ENCODE assay signal across 10 mouse cellular contexts in the genomic region with DNA sequence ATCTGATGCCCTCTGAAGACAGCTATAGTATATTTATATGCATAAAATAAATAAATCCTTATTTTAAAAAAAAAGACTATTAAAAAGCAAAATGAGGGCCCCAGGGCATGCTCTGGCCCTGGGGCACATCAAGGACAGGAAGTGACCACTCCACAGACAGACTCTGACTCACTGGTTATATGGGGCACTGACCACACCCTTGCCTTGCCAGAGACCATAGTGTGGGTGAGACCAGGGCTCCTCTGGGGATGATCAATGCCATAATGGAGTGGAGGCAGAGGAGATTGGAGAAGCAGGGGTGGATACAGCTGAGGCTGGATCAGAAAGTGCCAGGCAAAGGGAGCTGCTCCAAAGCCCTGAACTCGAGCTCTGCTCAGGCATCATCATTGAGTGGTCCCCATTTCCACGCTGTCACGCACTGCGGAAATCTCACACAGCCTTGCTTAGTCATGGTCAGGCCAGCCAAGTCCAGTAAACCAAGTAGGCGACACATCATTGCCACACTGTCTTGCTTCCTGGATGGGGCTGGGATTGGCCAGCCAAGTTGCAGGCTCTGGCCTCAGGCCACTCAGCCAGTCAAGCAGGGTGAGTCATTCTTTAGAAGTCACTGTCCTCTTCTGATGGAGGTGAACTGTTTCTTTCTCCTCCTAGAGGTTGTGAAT. TPM values are rescaled to one million over a fixed set of nuclear protein-coding genes. Genes with fewer than 3 reads are reported as not detected.
DNase-seq lines count a peak whose midpoint lies in the region; ATAC-seq and TF ChIP-seq lines count a peak whose summit lies in the region.
"Had no signal": no experiment of that assay in that cellular context is flagged by ENCODE, and none has a peak within 500 bp of the region (broad histone marks: within the 10 kb centered on the region; RNA-seq: fewer than 3 reads in every experiment).

No protein-coding gene starts in this region.

- H3K4me1 ChIP-seq in intestine, embryonic 15.5 days (replicated peaks): no peaks in the 10 kb centered on the region
- no peaks in the 10 kb centered on the region for H3K4me1 ChIP-seq in intestine, embryonic 16.5 days (ENCODE audit: control insufficient read depth, insufficient read depth, low read length)
- no peaks in the 10 kb centered on the region for H3K4me1 ChIP-seq in heart, postnatal 0 days (ENCODE audit: control insufficient read depth, insufficient read depth)
- H3K4me1 ChIP-seq: limb, embryonic 13.5 days had no signal

- intact Hi-C loops in left cerebral cortex, adult 2 months (cut with DNase I): no loop called here

- no peak overlapping the region for H3K27ac ChIP-seq in intestine, embryonic 15.5 days
- H3K27ac ChIP-seq in intestine, embryonic 16.5 days (ENCODE audit: low read length): no peak overlapping the region
- H3K27ac ChIP-seq in heart, postnatal 0 days (ENCODE audit: low read depth): no peak overlapping the region
- H3K27ac ChIP-seq in left cerebral cortex, adult 2 months: no peak overlapping the region
- H3K27ac ChIP-seq: limb, embryonic 13.5 days had no signal

- H3K9ac ChIP-seq in intestine, embryonic 15.5 days: no peak overlapping the region
- no peak overlapping the region for H3K9ac ChIP-seq in intestine, embryonic 16.5 days (ENCODE audit: low read depth, low read length)
- H3K9ac ChIP-seq in heart, postnatal 0 days (replicated peaks; ENCODE audit: low read depth, low read length): no peak overlapping the region
- H3K9ac ChIP-seq: limb, embryonic 13.5 days had no signal

- H3K36me3 ChIP-seq in intestine, embryonic 15.5 days: no peaks in the 10 kb centered on the region
- no peaks in the 10 kb centered on the region for H3K36me3 ChIP-seq in intestine, embryonic 16.5 days (ENCODE audit: control insufficient read depth, insufficient read depth, low read length)
- H3K36me3 ChIP-seq in heart, postnatal 0 days (replicated peaks; ENCODE audit: control insufficient read depth, insufficient read depth, low read length): no peaks in the 10 kb centered on the region
- H3K36me3 ChIP-seq: limb, embryonic 13.5 days had no signal

- no peak for TF ChIP-seq EP300 in heart, postnatal 0 days (IDR thresholded peaks at IDR 0.05; ENCODE audit: low read depth)

- H3K9me3 ChIP-seq in intestine, embryonic 15.5 days: no peaks in the 10 kb centered on the region
- no peaks in the 10 kb centered on the region for H3K9me3 ChIP-seq in intestine, embryonic 16.5 days (ENCODE audit: control insufficient read depth, low read length)
- no peaks in the 10 kb centered on the region for H3K9me3 ChIP-seq in heart, postnatal 0 days (replicated peaks; ENCODE audit: control insufficient read depth, low read length)
- H3K9me3 ChIP-seq: limb, embryonic 13.5 days had no signal

- no peaks in the 10 kb centered on the region for H3K27me3 ChIP-seq in intestine, embryonic 15.5 days (replicated peaks)
- H3K27me3 ChIP-seq in intestine, embryonic 16.5 days (replicated peaks; ENCODE audit: control insufficient read depth, insufficient read depth, low read length): no peaks in the 10 kb centered on the region
- no peaks in the 10 kb centered on the region for H3K27me3 ChIP-seq in heart, postnatal 0 days (ENCODE audit: control insufficient read depth, insufficient read depth, low read length)
- H3K27me3 ChIP-seq: limb, embryonic 13.5 days had no signal

- H3K4me2 ChIP-seq in intestine, embryonic 15.5 days (replicated peaks): no peak overlapping the region
- H3K4me2 ChIP-seq in intestine, embryonic 16.5 days (ENCODE audit: low read depth, low read length): no peak overlapping the region
- no peak overlapping the region for H3K4me2 ChIP-seq in heart, postnatal 0 days (ENCODE audit: low read depth, low read length)
- H3K4me2 ChIP-seq: limb, embryonic 13.5 days had no signal

- WGBS in intestine, embryonic 15.5 days: 87% methylated on average over 5 of the region's 5 CpGs
- WGBS in intestine, embryonic 16.5 days: 86% methylated on average over 5 of the region's 5 CpGs
- 81% methylated on average over 5 of the region's 5 CpGs for WGBS in heart, postnatal 0 days

- DNase-seq in adrenal gland, adult 8-10 months: peak; percentile 91
- peak; percentile 5 for DNase-seq in heart, postnatal 0 days (ENCODE audit: low spot score)
- no peak for DNase-seq in thymus, postnatal 36 days
- no peak for DNase-seq in left cerebral cortex, adult 2 months (ENCODE audit: extremely low spot score in 1 of 2, low spot score in 2 of 2)

- no peak overlapping the region for H3K4me3 ChIP-seq in intestine, embryonic 15.5 days (replicated peaks)
- H3K4me3 ChIP-seq in intestine, embryonic 16.5 days (ENCODE audit: low read length): no peak overlapping the region
- H3K4me3 ChIP-seq in heart, postnatal 0 days (ENCODE audit: low read depth, low read length): no peak overlapping the region
- H3K4me3 ChIP-seq in left cerebral cortex, adult 2 months: no peak overlapping the region
- H3K4me3 ChIP-seq: erythroblast, embryonic 14.5 days; limb, embryonic 13.5 days had no signal

- TF ChIP-seq CTCF in heart, postnatal 0 days (IDR thresholded peaks at IDR 0.05; ENCODE audit: low read depth): no peak
- no peak for TF ChIP-seq CTCF in left cerebral cortex, adult 2 months (IDR thresholded peaks at IDR 0.05)

- ATAC-seq in intestine, embryonic 15.5 days: peak; percentile 38
- ATAC-seq in intestine, embryonic 16.5 days: no peak
- no peak for ATAC-seq in heart, postnatal 0 days (ENCODE audit: insufficient read depth, low read depth)
- peak; percentile 47; the same call in 1 of the 2 replicates for ATAC-seq in monocyte, adult 5-6 weeks (replicated peaks; ENCODE audit: insufficient number of reproducible peaks, low FRiP score, low TSS enrichment, poor library complexity, severe bottlenecking)
- no peak for ATAC-seq in inflammation-experienced regulatory T-cells, adult 6 months

RNA-seq across cellular contexts. Expression of a gene that starts 35.5 kb away (rescaled TPM):
- 42.5 and 43.3 TPM in 2 replicates for polyA plus RNA-seq in intestine, embryonic 15.5 days (2015; fragmentation: Nextera tagmentation; extraction: Ambion mirVana)
- polyA plus RNA-seq in intestine, embryonic 16.5 days (2015; fragmentation: Nextera tagmentation; extraction: Ambion mirVana): 46.1 and 48.4 TPM in 2 replicates
- total RNA-seq in adrenal gland, adult 8-10 months (2022): 10 to 100 TPM; 44.1 to 48.7 (median 46.3) TPM
- total RNA-seq in heart, postnatal 0 days (2014; rRNA removed; ENCODE audit: low replicate concordance): 32.5 and 46.1 TPM in 2 replicates
- 37.1 and 41.8 TPM in 2 replicates for polyA plus RNA-seq in heart, postnatal 0 days (2015; fragmentation: Nextera tagmentation; extraction: Ambion mirVana)
- total RNA-seq in monocyte, adult 5-6 weeks (2017): 11.2 to 19.1 TPM (median 15.5 TPM) in 3 replicates
- 10 to 100 TPM; 28.2 to 45.1 (median 37.2) TPM for polyA plus RNA-seq in inflammation-experienced regulatory T-cells, adult 6 months (2017; shearing (Covaris generic))
- 10 to 100 TPM; 30.4 to 30.7 TPM for total RNA-seq in left cerebral cortex, adult 2 months (2021)

RNA-seq across cellular contexts. Expression of a gene that starts 41.0 kb away (rescaled TPM):
- 247 and 259 TPM in 2 replicates for polyA plus RNA-seq in intestine, embryonic 15.5 days (2015; fragmentation: Nextera tagmentation; extraction: Ambion mirVana)
- 189 and 217 TPM in 2 replicates for polyA plus RNA-seq in intestine, embryonic 16.5 days (2015; fragmentation: Nextera tagmentation; extraction: Ambion mirVana)
- total RNA-seq in adrenal gland, adult 8-10 months (2022): 10 to 100 TPM; 58.8 to 71.5 (median 65.4) TPM
- 142 and 167 TPM in 2 replicates for total RNA-seq in heart, postnatal 0 days (2014; rRNA removed; ENCODE audit: low replicate concordance)
- polyA plus RNA-seq in heart, postnatal 0 days (2015; fragmentation: Nextera tagmentation; extraction: Ambion mirVana): 74.8 and 82.4 TPM in 2 replicates
- total RNA-seq in monocyte, adult 5-6 weeks (2017): 228 to 330 TPM (median 247 TPM) in 3 replicates
- polyA plus RNA-seq in inflammation-experienced regulatory T-cells, adult 6 months (2017; shearing (Covaris generic)): 100 to 1,000 TPM; 149 to 308 (median 151) TPM
- 10 to 100 TPM; 44.5 to 49.6 TPM for total RNA-seq in left cerebral cortex, adult 2 months (2021)

RNA-seq across cellular contexts. Expression of a gene that starts 50.8 kb away (rescaled TPM):
- polyA plus RNA-seq in intestine, embryonic 15.5 days (2015; fragmentation: Nextera tagmentation; extraction: Ambion mirVana): 19.9 and 25.1 TPM in 2 replicates
- 17.4 and 20.5 TPM in 2 replicates for polyA plus RNA-seq in intestine, embryonic 16.5 days (2015; fragmentation: Nextera tagmentation; extraction: Ambion mirVana)
- total RNA-seq in adrenal gland, adult 8-10 months (2022): 100 to 1,000 TPM in 1 of 4 experiments, 10 to 100 TPM in 3; 73.5 to 114 (median 87.4) TPM
- total RNA-seq in heart, postnatal 0 days (2014; rRNA removed; ENCODE audit: low replicate concordance): 61.5 and 74.0 TPM in 2 replicates
- polyA plus RNA-seq in heart, postnatal 0 days (2015; fragmentation: Nextera tagmentation; extraction: Ambion mirVana): 22.6 and 26.7 TPM in 2 replicates
- total RNA-seq in monocyte, adult 5-6 weeks (2017): 48.5 to 54.3 TPM (median 49.2 TPM) in 3 replicates
- 10 to 100 TPM; 24.8 to 35.4 (median 25.0) TPM for polyA plus RNA-seq in inflammation-experienced regulatory T-cells, adult 6 months (2017; shearing (Covaris generic))
- total RNA-seq in left cerebral cortex, adult 2 months (2021): 100 to 1,000 TPM; 262 to 266 TPM

Comparison
In these comparisons a context has a peak if more than half of its experiments do, and no peak if none do; other contexts are left out.
1. ATAC-seq: peak in intestine, embryonic 15.5 days (single experiment) and monocyte, adult 5-6 weeks (single experiment); none in intestine, embryonic 16.5 days (single experiment), heart, postnatal 0 days (single experiment) and inflammation-experienced regulatory T-cells, adult 6 months (single experiment).
2. DNase-seq: peak in adrenal gland, adult 8-10 months (single experiment) and heart, postnatal 0 days (single experiment); none in thymus, postnatal 36 days (0 of 2) and left cerebral cortex, adult 2 months (0 of 2).